Mouse (Mus musculus) E14TG2a.4 (cell line): Measurements from ENCODE around the gene Olfr745.

Experiments used
- CTCF ChIP-seq: conservative IDR thresholded peaks from 2 replicates; pipeline ENCODE4 v1.5.1; 2014; ENCODE audit warnings: low read length
- NANOG ChIP-seq: IDR thresholded peaks from 2 replicates; pipeline ENCODE4 v1.6.1; 2014; ENCODE audit warnings: borderline replicate concordance, low read length, mixed read lengths
- POU5F1 ChIP-seq: IDR thresholded peaks from 2 replicates; pipeline ENCODE4 v1.6.1; 2014; ENCODE audit warnings: low read length, borderline replicate concordance

GRCm38 (mm10) chr14:50693106-50693505, 53.9 kb downstream of the Olfr745 start, which contains the start of gene Olfr747:
- TF ChIP-seq CTCF (no peak), NANOG (no peak), POU5F1 (no peak)
